Mouse (Mus musculus) megakaryocyte, embryonic 14.5 days (primary cell): ENCODE data around the gene Tead2.

Experiments used
- FLI1 ChIP-seq: IDR thresholded peaks from 2 replicates; pipeline ENCODE4 v1.6.1; 2012; ENCODE audit warnings: low read length, inconsistent platforms, mixed read lengths
- GATA1 ChIP-seq: IDR thresholded peaks from 3 replicates; pipeline ENCODE4 v1.6.1; 2012; ENCODE audit warnings: mixed read lengths, low read length, inconsistent platforms, borderline replicate concordance

DNA sequence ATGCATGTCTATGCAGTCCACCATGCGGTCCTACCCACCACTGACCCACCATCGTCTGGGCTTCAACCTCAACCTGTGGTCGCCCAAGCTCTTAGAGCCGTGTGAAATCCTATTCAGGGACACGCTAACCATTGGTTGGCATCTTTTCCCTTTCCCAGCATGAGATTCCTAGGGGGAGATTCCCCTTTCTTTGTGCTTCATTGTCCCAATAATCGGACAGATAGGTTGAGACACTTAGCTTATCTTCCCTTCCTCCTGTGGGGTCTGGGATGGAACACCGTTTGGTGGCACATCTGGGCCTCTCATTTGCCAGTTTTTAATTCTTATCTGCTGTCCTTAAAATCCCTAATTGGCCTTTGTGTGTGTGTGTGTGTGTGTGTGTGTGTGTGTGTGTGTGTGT is 24.6 kb downstream of the Tead2 start:
- TF ChIP-seq GATA1 (no peak), FLI1 (no peak)
